Mouse (Mus musculus) lung, adult 2 months (tissue): ENCODE results near the gene Thsd4.

ENCODE experiments used
- CTCF ChIP-seq: fragments of 200-500 bp; IDR thresholded peaks from 2 replicates; pipeline ENCODE4 v1.5.1; 2011; ENCODE audit warnings: mild to moderate bottlenecking, low read length, control low read depth; ENCODE audit not compliant: insufficient read depth
- POLR2A ChIP-seq: fragments of 200-500 bp; IDR thresholded peaks from 2 replicates; pipeline ENCODE4 v1.6.1; 2011; ENCODE audit warnings: low read depth, mild to moderate bottlenecking, control low read depth, low read length, borderline replicate concordance; ENCODE audit errors: extremely low read depth

DNA sequence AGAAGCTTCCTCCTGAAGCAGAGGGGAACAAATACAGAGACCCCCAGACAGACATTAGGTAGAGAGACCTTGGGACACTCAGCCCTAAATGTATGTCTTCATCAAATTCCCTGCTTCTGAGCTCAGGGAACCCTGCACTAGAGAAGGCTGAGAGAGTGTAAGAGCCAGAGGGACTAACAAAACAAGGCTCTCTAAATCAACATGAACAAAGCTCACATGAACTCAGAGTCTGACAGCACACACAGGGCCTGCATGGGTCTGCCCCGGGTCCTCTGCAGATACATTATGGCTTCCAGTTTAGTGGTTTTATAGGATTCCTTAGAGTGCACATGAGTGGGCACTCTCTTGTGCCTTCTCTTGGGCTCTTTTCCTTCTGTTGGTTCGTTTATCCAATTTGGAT lies 140.8 kb downstream of the Thsd4 start:
- TF ChIP-seq CTCF (no peak), POLR2A (no peak)
